Mouse (Mus musculus) layer of hippocampus, adult 18-20 months (tissue): ENCODE data around the gene Olfr523. TPM values are rescaled to one million over a fixed set of nuclear protein-coding genes. Genes with fewer than 3 reads are reported as not detected.
"Not testable (repeated sequence)": the region's sequence is repeated elsewhere in the genome, so short reads cannot be mapped to it uniquely, and the experiment has no call there.

Source experiments
- DNase-seq, 2 experiments: peaks; one replicate each; pipeline ENCODE4 v3.0.0; 2022; ENCODE audit warnings: low spot score in 2 of 2
- long read RNA-seq: library from polyadenylated mRNA; stranded (forward); transcript quantifications from one replicate; pipeline ENCODE4 v2.0.0, GENCODE M21; 2021
- total RNA-seq, 2 experiments: library from RNA; stranded (reverse); gene quantifications; 2 replicates each; pipeline ENCODE4 v1.2.3; 2021

Olfr523 gene
- under 1 TPM in 1 of 2 experiments, not detected in 1; 0.10 TPM for total RNA-seq
- long read RNA-seq: 0 reads

DNA sequence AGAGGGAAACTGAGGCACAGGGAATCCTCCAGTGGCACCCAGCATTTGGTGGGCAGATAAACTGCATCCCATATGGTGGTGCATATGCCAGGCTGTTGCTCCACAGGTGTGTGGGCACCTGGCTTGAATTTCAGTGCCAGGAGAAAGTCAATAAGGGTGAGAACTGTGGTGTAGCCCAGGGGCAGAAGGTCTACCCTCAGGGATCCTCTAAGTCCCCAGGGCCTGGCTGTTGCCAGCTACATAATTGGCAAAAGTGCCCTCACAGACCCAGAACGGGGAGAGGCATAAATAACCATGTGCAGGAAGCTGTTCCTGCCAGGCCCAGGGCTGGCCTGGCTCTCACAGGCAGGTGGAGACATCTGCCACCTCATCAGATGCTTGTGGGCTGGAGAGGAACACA is at the start of gene Olfr523:
TSS of gene Olfr523 (plus strand) at position 282 of the 400 bp plus-strand sequence.
- DNase-seq: no peak

DNA sequence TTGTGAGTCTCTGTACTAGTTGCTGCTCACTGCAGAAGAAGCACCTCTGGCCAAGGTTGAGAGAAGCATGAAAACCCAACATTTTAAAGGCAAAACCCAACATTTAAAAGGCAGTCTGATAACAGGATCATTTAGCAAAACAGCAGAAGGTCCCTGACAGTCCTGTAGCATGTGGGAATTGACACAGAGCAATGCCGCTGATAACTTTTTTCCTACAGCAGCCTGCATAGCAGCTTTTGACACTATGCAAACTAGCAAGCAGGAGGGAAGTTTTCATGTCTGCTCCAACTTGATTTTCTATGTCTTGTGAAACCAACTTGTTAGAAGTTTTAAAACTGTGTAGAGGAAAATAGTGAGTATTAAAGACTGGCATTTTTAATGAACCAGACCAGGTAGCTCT is 48.6 kb upstream of the Olfr523 start:
- DNase-seq: no peak

DNA sequence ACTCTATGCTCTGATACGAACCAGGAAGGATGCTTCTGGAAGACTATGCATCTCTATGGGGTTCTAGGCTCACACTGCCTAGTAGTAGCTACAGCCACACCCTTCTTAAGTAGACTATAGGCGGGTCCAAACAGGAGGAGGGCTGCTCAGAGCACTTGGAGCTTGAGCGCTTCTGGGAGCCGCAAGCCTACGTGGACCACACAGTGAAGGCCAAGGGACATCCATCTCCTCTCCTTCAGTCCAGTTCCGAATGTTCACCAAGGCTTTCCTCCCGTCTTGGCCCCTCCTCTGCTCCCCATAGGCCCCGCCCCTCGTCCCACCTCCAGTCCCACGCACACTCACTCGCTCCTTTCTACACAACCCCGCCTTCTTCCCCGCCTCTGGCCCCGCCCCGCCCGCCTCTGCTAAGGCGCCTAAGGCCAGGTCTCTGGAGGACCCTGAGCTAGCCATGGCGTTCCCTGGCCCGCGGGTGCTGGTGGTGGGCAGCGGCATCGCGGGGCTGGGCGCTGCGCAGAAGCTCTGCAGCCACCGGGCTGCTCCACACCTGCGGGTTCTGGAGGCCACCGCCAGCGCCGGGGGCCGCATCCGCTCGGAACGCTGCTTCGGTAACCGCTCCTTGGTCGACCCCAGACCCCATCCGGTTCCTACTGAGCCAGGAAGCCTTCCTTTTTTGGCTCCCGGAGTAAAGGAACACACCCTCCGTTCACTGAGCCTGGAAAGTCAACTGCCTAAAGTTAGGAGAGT is 47.6 kb upstream of the Olfr523 start:
- DNase-seq: peak; percentile 80 to 88

DNA sequence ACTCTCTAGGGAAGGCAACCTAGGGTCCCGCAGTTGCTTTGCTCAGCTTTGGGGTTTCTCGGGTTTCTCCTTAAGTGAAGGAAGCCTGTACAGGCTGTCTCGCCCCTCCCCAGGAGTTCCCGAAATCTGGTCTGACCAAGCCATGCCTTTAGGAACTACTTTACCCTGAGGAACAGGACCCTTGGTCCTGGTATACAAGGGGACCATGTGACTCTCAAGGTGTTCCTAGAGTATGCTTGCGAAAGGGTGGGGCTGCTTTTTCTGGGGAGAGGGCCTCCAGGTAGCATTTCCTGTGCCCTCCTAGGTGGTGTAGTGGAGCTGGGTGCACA is 47.0 kb upstream of the Olfr523 start:
- DNase-seq: no peak

DNA sequence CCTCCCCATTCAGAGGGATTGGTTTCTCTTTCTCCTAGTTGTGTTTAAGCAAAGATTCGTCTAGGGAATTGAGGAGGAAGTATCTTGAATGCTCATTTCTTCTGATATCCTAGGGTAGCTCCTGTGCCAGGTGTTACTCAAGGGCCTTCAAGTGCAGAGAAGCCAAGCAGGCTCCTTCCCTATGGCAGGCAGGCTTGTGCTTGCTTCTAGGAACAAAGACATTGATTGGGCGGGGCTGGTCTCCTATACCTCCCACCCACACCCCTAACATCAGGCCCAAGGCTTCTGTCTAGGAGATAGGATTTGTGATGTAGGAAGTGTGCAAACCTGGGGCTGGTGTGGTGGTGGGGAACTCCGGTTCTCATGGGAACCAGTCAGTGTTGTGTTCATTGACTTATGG is 46.1 kb upstream of the Olfr523 start:
- no peak for DNase-seq

DNA sequence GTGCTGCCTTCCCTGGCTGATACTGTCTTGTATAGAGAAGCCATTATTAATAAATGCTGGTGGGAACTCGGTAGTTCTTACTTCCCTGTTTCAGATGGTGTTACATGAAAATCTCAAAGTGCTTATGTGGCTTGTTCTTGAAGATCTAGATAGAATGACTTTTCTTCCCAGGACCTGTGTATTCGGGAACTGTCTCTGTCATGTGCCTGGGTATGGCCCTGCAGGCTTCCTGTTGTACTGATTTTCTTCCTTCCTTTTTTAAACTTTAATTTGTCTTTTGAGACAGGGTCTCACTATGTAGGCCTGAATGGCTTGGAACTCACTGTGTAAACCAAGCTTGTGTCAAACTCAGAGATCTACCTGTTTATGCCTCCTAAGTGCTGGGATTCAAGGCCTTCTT is 45.1 kb upstream of the Olfr523 start:
- DNase-seq: no peak

DNA sequence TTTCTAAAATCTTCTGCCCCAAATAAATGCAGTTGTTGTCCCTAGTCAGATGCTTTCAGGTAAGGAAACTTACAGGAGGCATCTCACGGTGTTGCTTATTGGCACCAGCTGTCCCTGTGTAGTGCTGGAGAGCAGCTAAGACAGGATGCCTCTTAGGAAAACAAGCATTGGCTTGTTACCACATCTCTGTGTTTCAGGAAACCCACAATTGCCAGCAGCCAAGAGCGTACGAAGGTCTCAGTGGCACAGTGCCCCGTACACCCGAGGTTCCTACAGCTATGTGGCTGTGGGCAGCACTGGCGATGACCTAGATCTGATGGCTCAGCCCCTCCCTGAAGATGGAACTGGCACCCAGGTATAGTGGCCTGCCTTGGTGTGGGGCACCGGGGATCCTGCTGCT is 40.8 kb upstream of the Olfr523 start:
- not testable (repeated sequence) for DNase-seq

DNA sequence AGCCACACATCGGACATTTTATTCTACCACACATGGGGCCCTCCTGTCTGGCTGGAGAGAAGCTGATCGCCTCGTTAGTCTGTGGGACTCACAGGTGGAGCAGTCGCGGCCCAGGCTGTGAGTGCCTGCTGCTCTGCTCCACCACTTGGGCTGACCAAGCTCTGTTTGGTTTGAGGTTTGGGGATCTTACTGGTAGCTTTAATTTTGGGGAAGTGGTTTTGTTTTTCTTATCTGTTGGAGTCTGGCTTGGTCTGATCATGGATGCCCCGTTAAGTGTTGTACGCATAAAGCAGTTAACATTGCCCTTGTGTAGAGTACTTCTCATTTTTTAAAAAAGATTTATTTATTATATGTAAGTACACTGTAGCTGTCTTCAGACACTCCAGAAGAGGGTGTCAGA is 39.0 kb upstream of the Olfr523 start:
- not testable (repeated sequence) for DNase-seq

DNA sequence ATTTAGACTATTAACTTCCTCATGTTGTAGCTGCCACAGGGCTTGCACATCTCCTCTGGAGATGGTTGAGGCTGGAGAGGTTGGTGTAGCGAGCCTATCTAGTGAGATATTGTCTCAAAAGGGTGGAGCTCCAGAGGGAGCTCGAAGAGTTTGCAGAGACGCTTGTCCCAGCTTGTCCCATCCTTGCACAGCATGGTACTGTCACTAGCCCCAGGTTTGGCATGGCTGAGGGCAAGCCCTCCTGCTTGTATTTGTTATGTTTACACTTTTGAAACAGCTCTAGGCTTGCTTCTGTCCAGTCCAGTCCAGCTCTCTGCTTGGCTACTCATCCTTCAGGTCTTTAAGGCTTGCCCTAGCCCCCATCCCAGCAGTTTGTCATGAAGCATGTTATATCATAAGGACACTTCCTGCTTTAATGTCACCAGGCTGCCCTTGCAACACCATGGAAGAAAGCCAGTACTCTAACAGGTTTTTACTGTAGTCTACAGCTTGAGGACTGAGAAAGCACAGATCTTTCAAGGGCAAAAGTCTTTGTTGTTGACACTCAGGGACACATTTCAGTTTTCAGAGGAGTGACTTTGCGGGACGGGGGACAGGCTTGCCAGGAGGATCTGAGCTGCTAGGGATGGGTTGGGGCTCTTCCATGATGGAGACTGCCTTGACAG is 37.8 kb upstream of the Olfr523 start:
- no peak for DNase-seq

DNA sequence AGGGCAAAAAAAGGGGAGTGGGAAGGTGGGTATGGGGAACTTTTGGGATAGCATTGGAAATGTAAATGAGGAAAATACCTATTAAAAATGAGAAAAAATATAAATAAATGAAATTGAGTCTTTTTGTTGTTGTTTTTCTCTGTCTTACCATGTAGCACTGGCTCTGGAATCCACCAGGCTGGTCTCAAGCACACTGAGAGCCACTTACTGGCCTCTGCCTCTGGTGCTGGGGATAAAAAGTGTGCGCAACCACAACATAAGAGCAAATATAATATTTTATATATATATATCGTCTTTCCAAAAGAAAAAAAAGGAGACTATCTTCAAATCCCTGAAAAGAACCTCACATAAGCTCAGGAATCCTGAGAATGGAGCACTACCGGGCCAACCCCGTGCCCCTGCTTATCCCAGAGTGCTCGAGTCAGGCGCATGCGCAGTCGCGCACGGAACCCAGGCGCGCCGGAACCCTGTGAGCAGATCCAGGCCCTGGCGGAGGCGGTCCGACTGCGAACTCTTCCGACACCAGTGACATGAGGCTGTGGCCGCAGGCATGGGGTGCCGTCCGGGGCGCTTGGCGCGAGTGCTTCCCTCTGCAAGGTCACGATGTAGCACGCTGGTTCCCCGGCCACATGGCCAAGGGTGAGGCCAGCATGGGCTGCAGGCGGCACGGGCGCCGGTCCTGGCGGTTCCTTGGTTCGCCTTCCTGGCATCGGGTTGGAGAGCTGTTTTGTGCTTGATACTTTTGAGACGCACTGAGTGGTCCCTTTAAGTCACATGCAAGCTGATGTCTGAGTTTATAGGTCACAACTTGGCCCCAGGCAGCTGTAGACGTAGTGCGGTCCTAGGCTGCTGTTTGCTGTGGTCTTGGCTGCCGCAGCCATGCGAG is 35.6 kb upstream of the Olfr523 start, which contains the start of gene Mtg1:
TSS of gene Mtg1 (plus strand) at position 430 of the 886 bp plus-strand sequence.
- DNase-seq: peak; percentile 94 to 99

DNA sequence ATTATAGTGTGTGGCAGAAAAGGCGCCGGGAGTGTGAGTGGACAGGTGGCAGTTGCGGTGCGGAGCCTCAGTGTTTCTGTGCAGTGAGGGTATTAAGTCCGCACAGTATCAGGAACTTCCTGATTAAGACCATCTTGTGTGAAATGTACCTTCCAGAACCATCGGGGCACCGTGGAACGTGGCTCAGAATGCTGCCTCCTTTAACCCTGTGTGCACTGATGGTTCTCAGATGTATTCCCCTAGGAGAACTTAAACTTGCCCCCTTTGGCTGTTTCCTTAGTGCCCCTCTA is 35.1 kb upstream of the Olfr523 start:
- no peak for DNase-seq

DNA sequence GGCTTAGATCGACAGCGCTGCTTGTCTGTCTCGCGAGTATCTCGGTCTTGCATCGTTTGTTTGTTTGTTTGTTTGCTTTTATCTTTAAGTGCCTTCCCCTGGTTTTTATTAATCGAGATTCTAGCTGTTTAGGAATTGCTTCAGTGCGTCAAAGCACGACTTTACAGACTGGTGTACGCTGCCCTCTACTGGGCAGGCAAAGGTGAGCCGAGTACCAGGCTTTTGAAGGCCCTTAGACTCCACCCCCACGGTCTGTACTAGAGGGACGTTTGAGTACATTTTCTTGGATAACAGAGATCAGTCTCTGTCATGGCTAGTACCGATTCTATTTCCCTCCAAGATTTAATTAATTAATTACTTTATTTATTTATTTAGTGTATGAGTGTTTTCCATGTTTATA is 31.7 kb upstream of the Olfr523 start:
- peak in 1 of 2 experiments; percentile 81 for DNase-seq

DNA sequence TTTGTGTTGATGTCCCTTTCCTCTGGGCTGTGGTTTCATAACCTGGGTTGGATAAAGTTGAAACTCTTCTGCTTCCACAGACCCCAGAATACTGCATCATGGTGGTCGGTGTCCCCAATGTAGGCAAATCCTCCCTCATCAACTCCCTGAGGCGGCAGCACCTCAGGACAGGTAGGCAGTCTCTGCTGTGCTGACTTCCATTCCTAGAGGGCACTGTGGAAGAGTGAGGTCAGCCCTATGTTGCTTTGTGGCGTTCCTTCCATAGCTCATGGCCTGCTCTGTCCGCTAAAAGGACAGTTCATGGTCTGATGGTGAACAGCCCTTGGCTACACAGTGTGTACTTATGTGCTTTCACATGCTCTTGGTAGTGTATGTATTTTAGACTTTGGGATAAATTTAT is 28.5 kb upstream of the Olfr523 start:
- DNase-seq: no peak

DNA sequence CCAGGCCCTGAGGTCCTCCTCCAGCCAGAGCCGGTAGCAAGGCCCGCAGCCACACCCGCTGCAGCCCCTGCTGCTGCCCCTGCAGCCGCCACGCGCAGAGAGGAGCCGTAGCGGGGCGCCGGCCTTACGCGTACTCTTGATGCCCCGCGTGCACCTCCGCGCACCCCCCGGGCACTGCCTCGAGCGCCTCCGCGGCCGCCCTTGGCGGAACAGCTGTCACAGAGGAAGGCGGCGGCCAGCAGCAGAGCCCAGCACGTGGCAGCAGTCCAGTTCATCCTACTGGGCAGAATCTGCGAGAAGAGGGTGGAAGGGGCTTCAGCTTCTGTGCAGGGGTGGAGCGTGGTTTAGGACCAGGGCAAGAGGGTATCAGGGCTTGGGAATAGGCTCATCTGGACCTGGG is 19.6 kb upstream of the Olfr523 start:
- DNase-seq: peak in 1 of 2 experiments; percentile 51

DNA sequence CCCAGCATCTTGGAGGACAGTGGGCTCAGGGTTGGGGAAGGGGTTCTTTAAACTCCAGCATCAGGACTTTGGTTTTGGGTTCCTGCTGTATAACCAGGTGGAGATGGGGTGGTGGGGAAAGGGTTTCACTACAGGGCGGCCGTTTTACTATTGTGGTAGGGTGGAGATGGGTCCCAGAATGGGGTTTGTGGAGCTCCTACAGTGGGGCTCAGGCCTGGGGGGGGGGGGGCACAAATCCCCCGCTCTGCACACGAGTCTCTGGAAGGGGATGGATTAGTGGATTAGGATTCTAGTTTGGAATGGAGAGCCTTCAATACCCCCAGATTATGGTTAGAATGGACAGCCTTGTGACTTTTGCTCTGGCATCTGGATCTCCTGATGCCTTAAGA is 19.2 kb upstream of the Olfr523 start:
- no peak for DNase-seq

DNA sequence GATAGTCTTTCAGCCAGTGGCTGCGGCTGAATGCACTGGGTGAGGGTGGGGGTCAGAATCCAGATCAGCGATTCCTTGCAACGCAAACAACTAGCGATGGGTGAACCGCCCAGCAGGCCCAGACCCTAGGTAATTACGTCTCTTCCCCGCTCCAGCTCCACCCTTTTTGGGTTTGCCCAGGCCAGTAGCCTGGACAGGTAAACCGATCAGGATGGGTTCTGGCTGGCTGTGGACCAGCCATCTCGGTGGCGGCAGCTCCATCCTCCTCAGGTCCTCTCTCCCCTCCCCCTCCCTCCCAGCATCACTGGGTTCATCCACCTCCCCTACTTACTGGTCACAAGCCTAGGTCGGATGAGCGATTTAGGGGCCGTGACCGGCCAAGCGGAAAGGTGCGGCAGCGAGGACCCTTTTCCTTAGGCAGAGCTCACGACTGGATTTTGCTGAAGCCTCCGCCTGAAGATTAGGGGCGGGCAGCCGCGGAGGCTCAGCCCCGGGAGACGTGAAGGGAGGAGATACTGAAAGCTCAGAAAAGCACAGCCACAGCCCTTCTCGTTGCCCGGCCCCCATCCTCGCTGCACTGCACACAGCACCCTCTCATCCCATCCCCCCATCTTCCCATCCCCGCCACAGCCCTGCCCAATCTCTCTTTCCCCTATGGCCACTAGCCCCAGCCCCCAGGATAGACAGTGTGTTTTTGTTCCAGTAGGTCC is 18.6 kb upstream of the Olfr523 start, which contains the start of gene Sprn:
TSS of gene Sprn (minus strand) at position 660 of the 710 bp plus-strand sequence.
- peak; percentile 72 to 88 for DNase-seq

DNA sequence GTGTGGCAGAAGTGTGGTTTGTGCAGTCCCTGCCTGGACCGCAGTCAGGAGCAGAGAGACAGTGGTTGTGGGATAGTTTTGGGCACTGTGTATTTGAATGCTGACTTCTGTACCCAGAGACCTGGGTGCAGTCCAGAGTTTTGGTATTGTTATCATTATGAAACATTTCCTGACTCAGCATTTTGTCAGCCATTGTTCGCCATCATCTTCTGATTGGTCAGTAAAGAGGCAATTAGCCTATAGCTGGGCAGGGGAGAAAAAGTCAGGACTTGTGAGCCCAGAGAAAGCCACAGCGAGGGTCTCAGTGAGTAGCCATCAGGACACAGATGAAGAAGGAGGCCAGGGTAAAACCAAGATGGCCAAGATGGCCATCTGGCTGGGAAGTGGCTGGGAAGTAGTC is 12.7 kb upstream of the Olfr523 start:
- DNase-seq: no peak

DNA sequence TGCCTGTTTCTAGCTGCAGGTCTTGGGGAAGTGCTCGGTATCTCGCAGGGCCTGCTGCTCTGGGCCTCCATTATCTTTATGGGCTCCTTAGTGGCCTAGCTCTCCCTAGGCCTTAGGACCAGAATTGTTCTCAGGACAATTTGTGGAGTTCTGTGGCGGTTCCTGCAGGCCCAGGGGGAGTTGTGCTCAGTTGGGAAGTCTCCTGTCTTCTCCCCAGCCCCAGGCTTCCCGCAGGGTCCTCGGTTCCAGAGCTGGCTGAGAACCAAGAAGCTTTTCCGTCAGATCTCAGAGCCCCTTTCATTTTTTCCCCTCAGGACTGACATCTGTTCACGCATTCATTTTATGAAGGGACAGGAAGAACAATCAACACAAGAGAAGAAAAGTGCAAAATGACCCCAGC is 8.4 kb upstream of the Olfr523 start, which contains the start of gene Olfr522:
TSS of gene Olfr522 (minus strand) at position 101 of the 400 bp plus-strand sequence.
- DNase-seq: no peak

DNA sequence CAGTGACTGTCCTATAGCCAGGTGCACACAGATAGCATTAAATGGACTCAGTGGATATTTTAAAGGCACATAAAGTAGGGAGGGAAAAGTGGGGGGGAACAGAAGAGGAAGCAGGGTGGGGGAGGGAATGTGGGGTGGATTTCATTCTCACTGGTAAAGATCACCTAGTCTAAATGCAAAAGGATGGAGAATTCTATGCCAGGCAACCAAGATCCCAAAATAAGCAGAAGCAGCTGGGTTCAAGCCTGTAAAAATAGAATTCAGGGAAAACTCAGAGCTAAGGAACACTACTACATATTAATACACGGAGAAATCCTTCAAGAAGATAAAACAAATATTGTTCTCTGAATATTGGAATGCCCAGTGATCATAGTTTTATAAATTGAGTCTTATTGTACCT is 5.1 kb upstream of the Olfr523 start:
- DNase-seq: no peak

DNA sequence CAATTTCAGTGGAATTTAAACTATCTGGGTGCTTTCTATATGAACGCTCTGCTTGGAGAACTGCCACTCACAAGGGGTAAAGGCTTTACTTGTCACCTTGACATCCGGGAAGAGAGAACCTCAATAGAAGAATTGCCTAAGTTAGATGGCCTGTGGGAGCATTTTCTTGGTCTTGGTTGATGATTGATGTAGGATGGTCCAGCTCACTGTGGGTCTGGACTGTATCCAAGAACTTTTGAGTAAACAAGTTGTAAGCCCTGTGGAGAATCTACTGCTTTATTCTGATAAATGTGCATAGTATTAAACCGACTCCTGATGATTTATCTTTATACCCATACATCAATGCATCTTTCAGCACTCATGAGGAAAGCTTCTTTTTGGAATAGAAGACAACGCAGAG is 3.6 kb upstream of the Olfr523 start:
- no peak for DNase-seq

DNA sequence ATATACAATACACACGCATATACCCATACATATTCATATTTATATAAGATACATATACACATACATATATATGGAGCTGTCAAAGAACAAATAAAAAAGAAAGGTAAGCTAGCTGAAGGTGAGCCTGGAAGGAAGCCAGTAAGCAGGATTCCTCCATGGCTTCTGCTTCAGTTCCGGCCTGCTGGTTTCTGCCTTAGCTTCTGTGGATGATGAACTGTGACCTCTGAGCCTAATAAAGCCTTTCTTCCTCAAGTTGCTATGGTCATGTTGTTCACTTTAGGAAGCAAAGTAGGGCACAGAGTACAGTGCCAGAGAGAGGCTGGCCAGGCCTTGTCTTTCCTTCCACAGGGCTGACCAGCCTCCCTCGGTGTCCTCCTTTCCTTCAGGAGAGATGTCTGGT is 2.2 kb upstream of the Olfr523 start:
- DNase-seq: no peak
